Mouse (Mus musculus): ENCODE results near the gene Eif3l.
A peak's percentile ranks its signal among the peaks of the same experiment; 100 is the strongest.

Gene Eif3l

DNA sequence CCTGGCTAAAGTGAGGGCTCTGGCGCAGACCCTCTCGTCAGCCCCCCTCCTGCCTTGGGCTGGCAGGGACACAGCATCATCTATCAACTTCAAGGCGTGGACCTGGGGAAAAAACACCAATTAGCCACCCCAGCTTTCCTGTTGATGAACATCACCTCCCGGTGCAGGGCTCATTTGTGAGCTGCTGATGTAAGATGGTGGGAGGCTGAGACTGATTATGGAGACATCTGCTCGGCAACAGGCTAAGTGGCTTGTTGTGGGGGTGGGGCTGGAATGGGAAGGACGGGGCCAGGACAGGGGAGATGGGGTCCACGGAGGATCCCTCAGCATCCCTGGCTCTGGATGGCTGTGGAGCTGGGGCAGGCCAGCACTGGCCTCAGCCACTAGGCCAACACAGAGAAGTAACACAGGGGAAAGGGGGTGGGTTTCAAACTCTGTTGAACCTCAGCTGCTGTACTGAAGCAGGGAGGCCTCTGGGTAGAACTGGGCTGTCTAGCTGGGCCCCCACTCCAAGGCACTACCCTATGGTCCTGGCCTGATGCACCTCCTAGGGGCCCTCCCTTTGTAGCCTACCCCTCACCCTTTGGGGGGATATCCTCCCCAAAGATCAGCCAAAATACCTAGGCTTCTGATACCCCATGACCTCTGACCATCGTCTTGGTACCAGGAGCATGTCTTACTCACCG, 24.7 kb upstream of the Eif3l start:
- no peak for DNase-seq (ENCODE audit: low spot score)

DNA sequence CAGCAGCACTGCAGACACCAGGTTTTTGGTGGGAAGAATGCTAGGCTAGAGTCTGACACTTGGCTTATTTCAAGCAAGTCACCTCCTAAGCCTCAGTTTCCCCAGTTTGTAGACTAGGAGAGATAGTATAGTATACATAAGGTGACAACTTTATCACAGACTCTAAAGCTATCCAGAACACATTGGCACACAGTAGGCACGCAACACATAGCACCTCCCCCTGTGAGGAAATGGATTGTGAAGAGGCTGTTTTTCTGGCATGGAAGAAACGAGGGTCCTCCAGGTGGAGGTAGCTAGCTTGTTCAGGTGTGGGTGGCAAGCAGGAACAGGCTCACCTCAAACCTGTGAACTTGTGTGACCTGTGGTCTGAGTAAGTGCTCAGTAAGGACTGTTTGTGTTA, 24.0 kb upstream of the Eif3l start:
- DNase-seq (ENCODE audit: low spot score) = no peak

DNA sequence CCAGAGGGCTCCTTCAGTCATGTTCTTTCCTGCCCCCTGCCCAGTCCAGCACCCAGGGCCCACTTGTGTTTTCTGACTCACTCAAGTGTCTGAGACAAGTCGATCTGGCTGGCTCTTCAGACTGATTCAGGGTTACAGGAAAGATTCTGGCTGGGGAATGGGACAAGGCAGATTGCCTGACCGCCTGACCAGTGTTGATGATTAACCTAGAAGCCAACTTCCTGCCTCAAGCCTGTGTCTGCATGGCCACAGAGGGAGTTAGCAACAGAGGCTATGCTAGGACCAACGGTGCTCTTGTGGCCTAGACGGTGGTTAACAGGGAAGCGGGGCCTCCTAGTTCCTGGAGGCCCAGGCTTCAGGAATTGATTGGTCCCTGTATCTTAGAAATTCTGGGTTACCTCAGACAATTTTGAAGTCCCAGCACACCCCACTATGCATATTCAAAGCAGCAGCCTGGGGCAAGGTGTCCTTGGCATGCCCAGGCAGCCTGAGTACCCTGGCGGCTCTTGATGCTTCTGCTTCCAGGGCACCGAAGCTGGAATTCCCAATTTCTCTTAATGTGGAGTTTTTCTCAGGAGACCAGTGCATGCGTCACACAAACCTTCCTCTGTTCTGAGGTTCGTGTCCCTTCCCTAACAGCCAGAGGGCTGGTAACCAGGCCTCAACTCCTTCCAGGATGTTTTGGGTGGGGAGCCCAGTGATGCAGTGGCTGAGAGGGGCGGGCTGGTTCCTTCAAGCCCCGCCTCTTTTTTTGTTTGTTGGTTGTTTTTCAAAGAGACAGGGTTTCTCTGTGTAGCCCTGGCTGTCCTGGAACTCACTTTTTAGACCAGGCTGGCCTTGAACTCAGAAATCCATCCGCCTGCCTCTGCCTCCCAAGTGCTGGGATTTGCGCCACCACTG, 23.3 kb upstream of the Eif3l start:
- no peak for DNase-seq (ENCODE audit: low spot score)

DNA sequence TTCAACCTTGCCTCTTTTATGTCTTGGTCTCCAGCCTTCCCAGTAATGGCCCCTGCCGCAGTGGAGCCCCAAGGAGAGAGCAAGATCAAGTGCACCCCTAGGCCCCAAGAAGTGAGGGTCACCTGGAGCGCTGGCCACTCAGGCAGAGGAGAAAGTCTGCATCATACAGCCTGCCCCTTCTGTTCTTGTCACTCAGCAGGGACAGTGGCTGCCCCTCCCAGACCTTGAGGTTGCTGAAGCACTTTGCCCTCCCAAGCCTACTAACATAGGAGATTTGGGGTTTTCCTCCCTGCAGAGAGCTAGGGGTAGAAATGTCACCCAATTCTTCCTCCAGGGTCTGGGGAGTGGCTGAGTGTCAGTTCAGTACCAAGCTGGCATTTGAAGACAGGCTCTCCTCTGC, 22.6 kb upstream of the Eif3l start:
- DNase-seq (ENCODE audit: low spot score) = no peak

DNA sequence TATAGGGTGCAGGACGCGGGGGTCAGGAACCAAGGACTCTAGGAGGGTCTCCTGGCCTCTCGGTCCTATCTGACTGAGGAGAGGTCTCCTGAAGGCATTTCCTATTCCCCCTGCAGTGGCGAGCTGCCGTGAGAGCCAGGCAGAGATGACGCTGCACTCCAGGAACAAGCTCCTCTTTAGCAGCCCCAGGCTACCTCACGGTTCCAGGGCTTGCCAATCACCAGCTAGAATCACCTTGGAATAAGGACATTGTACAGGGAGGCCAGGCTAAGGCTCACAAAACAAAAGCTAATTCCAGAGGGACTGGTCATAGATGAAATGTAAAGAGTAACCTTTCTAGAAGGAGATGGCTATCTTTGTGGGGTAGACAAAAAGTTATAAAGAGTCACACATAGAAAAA, 18.4 kb upstream of the Eif3l start:
- no peak for DNase-seq (ENCODE audit: low spot score)

DNA sequence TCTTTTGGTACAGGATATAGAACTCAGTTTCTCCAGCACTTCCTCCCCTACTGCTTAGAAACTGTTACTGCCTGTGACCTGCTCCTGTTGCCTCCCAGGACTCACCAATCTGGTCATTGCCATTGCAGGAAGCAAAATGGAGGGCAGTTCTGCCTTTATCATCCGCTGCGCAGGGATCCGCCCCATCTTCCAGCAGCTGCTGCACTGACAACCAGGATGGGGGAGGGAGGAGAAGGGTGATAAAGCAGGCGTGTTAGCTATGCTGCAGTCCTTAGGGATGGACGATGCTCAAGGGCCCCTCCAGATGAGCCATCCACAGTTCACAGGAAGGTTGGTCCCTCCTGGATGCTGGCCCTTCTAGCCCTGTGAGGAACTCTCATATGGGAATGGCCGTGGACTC, 17.1 kb upstream of the Eif3l start:
- no peak for DNase-seq (ENCODE audit: low spot score)

DNA sequence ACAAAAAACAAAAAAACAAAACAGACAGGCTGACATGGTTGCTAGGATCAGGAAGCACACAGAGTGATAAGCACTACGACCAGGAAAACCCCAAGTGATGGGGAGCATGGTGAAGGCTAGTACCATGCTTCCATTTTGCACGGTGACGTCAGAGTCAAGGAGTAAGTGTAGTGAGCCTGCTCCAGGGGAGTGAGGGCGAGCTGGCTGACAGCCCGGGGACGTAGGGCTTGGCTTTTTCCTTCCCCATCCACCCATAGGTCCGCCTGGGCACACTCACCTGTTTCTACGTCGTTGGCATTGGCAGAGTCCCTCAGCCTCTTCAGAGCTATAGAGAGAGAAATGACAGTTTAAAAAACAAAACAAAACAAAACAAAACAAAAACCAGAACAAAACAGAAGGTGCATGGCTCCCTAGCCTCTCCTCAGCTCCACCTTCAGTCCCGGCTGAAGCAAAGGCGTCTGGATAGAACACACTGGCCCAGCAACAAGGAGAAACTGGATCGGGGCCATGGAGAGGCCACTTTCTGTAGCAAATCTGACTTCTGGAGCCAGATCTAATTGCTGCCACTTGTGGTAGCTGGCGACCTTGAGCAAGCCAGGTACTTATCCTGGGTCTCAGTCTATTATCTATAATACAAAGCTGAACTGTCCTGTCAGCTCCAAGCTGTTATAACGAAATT, 14.0 kb upstream of the Eif3l start:
- no peak for DNase-seq (ENCODE audit: low spot score)

DNA sequence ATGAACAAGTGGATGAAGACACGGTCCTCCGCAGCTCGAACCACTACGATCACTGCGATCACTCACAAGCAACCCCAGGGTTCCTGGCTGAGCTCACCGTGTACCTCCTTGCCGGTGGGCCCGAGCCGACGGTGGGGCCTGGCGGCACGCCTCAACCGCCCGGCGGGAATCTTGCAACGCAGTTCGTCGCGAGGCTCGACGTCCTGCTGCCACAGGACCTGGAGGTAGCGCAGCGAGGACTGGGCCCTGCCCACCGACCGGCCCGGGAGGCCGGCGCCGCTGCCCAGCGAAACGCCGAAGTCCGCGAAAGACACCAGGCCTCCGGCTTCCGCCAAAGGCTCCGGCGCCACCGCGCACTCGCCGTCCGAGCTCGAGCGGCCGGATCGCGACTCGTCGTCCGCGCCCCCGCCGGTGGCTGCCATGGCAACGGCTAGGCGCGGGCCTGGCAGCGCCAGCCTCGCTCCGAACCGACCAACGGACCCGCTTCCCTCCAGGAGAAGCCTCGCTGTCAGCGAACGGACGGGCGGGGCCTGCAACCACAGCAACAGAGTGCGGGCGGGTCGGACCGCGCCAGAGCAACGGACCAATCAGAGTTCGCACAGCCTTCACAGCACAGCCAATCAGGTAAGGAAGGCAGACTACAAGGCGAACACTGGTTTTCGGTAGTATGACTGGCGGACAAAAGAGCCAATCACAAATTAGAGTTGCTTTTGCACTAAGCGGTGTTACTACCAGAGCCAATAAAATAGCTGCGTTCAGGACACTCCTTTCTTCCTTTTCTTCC, 12.4 kb upstream of the Eif3l start, which contains the start of gene Ankrd54:
Ankrd54 (minus strand) TSS at position 518 of the 784 bp plus-strand sequence.
- DNase-seq (ENCODE audit: low spot score) = peak; percentile 91

DNA sequence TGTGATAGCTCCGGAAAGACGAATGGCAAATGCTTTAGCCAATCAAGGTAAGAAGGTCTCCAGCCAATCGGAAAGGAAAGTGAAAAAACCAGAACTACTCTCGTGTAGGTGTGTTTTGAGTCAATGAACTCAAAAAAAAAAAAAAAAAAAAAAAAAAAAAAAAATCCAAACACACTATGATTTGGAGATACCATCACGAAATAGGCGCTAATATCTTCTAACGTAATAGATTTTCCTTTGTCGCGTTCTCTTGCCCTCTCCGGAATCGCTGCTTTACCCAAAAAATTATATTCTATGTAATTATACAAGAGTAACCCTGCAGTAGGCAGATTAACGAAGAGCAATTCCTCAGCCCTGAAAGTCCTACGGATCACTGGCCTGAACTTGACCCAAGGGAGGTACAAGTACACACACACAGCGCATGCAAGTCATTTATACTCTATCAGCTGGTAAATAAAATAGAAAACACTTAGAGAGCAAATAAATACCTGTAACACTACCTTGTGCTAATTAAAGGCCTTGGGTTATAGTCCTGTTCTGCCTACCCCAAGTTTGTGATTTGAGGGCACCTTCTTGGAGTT, 11.7 kb upstream of the Eif3l start:
- no peak for DNase-seq (ENCODE audit: low spot score)

DNA sequence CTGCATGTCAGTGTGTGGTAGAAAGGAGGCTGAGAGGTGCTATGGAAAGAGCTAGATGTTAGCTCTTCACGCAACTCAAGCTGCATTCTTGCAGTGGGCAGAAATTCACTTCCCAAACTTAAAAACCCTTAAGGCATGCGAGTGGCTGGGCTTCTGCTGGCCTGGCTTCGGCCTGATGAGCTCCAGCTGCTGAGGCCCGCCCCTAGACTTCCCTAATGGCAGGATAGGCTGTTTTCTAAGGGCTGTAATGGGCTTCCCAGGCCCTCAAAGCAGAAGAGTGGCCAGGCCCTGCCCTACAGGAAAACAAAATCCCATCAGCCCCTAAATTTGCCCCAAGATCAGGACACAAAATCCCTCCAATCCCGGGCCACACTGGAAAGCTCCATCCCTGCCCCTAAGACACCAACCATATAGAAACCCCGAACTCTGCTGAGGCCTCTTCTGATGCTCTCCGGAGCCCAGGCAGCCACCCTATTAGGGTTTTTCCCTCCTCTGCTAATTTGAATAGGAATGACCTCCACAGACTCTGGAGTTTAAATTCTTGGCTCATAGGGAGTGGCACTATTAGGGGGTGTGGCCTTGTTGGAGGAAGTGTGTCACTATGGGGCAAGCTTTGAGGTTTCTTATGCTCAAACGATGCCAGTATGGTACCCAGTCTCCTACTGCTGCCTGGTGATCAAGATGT, 9.8 kb upstream of the Eif3l start:
- no peak for DNase-seq (ENCODE audit: low spot score)

DNA sequence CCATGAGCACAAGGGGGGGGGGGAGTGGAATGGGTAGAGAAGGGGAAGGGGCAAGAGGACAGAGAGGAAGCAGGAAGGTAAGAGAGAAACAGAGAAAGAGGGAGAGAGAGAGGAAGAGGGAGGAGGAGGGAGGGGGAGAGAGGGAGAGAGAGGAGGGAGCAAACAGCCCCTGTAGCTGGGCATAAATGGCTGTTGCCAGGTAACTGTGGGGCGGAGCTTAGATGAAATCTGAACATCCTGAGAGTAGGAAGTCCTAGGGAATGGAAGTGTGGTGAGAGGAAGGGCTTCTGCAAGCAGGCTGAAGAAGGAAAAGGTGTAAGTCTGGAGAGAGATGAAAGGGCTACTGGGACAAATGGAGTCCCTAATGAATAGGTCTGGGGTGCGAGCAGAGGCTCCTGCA, 8.7 kb upstream of the Eif3l start:
- no peak for DNase-seq (ENCODE audit: low spot score)

DNA sequence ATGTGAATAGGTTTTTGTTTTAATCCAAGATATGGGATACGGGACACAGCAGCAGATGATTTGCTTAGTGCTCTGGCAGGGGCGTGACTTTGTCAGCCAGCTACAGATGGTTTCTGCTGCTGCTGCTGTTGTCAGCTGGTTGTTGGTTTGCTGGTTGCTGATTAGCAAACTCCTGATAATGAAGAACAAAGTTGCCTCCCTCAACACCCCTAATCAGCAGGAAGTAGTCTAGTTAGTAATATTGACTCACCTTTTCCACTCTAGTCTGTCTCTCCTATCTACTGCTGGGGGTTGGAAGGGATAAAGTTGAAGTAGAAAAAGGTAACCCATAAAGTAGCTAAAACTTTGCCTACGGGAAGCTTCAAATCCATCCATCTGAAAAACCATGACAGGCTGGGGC, 7.3 kb upstream of the Eif3l start:
- no peak for DNase-seq (ENCODE audit: low spot score)

DNA sequence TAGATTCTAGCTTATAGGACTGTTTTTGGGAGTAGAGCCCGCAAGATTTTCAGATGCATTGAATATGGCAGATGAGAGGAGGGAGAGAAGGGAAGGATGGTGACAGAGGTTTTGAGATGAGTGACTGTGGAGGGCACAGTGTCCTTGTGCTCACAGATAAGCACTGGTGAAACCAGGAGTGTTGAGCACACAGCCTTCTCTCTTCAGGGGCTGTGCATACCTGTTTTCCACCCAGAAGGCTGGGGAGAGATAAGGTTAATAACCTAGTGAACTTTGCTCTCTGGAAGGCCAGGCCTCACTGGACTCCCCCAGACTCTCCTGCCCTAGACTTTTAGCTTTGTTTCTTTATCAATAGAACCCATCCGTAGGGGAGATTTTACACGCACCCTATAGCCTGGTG, 6.6 kb upstream of the Eif3l start:
- no peak for DNase-seq (ENCODE audit: low spot score)

DNA sequence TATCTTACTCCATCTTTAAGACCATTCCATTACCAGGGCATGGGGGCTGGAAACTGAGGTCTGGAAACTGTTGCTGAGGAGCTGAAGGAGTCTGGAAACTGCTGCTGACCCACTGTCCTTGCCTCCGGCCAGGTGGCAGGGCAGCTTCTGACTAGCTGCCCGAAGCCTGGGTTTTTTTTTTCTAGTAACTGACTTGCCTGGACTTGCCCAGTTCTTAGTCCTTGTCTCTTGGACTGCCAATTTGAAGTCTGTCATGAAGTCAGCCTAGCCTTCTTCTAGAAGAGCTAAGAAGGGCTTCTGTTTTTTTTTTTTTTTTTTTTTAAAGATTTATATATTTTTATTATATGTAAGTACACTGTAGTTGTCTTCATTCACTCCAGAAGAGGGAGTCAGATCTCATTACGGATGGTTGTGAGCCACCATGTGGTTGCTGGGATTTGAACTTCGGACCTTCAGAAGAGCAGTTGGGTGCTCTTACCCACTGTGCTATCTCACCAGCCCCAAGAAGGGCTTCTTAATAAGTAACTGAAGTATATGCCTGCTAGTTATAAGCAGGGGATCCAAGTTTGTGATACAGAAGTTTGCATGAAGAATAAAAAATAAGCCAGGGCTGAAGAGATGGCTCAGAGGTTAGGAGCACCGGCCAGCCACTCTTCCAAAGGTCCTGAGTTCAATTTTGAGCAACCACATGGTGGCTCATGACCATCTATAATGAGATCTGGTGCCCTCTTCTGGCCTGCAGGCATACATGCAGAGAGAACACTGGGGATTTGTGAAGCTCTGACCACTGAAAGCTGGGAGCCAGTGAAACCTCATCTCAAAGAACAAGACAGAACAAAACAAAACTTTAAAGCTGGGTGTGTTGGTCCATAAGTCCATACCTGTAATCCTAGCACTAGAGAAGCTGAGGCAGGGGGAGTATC, 3.6 kb upstream of the Eif3l start:
- no peak for DNase-seq (ENCODE audit: low spot score)

DNA sequence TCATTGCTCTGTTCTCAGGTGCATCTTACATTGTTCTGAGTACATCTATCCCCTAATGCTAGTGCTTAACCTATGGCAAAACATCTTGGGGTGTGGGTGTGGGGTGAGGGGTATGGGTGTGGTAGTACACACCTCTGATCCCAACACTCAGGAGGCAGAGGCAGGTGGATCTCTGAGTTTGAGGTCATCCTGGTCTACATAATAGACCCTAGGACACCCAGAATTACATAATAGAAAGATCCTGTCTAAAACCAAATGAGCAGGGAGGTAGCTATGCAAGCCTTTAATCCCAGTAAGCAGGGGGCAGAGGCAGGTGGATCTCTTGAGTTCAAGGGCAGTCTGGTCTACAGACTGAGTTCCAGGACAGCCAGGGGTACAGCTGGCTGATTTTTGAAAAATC, 1.2 kb upstream of the Eif3l start:
- DNase-seq (ENCODE audit: low spot score) = no peak

DNA sequence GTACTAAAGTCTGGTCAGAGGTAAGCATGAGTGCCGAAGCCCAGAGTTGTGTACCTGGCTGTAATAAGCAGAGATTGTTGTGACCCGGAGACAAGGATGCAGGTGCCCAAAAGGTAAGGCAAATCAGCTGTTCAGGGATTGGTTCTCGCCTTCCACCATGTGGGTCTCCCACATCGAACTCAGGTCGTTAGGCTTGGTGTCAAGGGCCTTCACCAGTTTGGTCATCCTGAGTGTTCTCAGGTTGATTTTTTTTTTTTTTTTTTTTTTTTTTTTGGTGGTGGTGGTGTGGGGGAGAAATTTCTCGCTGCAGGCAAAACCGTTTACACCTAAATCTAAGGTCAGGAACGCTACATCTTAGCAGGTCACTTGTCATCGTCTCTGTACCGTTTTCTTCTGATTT, 533 bp upstream of the Eif3l start:
- no peak for DNase-seq (ENCODE audit: low spot score)

DNA sequence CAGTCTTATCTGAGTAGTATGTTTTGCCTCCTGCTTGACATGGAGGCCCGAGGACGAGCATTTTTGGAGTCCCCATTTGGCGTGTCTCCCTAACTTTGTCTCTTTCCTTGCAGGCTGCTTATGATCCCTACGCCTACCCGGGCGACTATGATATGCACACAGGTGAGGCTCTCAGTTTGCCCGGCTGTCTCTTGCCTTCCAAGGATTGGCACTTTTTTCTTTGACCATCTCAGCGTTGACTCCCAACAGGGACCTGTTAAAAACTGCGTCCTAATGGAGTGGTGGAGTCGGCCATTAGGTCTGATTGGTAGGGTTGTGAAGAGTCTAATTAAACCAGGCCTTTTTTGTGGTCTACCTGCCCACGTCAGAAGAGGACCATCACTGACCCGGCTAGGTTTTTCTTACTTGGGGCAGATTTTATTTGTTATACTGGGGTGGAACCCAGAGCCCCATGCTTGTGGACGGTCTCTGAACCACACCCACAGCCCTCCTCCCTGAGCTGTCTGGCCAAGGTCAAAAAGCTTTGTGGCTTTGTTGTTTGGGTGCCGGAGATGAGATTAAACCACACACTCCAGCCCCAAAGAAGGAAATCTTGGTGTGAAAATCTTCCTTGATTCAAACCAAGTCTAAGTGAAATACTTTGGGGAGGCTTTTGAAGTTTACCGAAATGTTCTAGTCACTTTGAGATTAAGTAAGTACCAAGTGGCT, 833 bp downstream of the Eif3l start:
- DNase-seq (ENCODE audit: low spot score) = no peak

DNA sequence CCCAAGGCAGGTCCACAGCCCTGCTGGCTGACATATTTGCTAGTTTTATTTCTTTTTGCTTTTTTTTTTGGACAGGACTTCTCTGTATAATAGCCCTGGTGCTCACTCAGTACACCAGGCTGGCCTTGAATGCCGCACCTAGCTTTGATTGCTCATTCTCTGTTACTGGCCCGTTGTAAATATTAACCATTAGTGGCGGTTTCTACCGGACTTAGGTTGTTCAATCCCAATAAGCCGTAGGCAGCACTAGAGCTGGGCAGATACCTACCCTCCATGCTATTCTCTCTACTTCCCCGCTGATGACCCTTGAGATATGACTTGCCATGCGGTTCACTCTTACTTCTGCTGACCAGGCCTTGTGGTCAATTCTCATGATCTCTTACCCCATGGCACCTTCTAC, 4.6 kb downstream of the Eif3l start:
- DNase-seq (ENCODE audit: low spot score) = no peak

DNA sequence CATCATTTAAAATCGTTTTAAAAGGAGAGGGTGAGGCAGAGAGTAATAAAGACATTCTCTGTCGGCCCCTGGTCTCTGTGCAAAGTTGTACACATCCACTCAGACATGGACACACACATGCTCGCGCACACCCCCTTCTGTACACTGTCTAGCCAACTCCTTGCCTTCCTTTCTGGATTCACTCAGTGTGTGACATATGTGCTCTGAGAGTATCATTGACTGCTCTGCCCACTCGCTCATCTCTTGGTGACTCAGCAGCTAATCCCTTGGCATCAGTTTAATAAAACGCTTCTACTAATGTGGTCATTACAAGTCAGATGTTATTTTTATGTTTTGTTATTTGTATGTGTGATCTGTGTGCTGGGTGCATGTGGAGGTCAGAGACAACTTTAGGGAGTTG, 17.3 kb downstream of the Eif3l start:
- no peak for DNase-seq (ENCODE audit: low spot score)

All from urinary bladder, postnatal 10 days (tissue).